Mouse (Mus musculus) midbrain, embryonic 16.5 days (tissue): ENCODE measurements around the gene Prr3. TPM values are rescaled to one million over a fixed set of nuclear protein-coding genes. Genes with fewer than 3 reads are reported as not detected.
"Not testable (repeated sequence)": the region's sequence is repeated elsewhere in the genome, so short reads cannot be mapped to it uniquely, and the experiment has no call there.

Experiments used
- ATAC-seq: fragments of 200-750 bp; cut with Nextera tagmentation; 2 replicates; pipeline ENCODE4 v1.8.0; 2017; ENCODE audit warnings: moderate TSS enrichment
- H3K27ac ChIP-seq: fragments of 300-500 bp; sonication (generic); 2 replicates; pipeline ENCODE4 v1.5.1; 2014; ENCODE audit warnings: mild to moderate bottlenecking, low read length, mixed read lengths
- H3K27me3 ChIP-seq: fragments of 300-500 bp; sonication (generic); 2 replicates; pipeline ENCODE4 v1.6.1; 2014; ENCODE audit warnings: low read depth, low read length, mixed read lengths; ENCODE audit not compliant: control insufficient read depth, insufficient read depth
- H3K36me3 ChIP-seq: fragments of 300-500 bp; sonication (generic); 2 replicates; pipeline ENCODE4 v1.6.1; 2014; ENCODE audit warnings: mild to moderate bottlenecking, low read length, moderate library complexity, mixed read lengths; ENCODE audit not compliant: control insufficient read depth, insufficient read depth
- H3K4me1 ChIP-seq: fragments of 300-500 bp; sonication (generic); 2 replicates; pipeline ENCODE4 v1.6.1; 2014; ENCODE audit warnings: mild to moderate bottlenecking, low read length, mixed read lengths; ENCODE audit not compliant: control insufficient read depth, insufficient read depth
- H3K4me2 ChIP-seq: fragments of 300-500 bp; sonication (generic); 2 replicates; pipeline ENCODE4 v1.6.1; 2014; ENCODE audit warnings: mild to moderate bottlenecking, low read length, mixed read lengths
- H3K4me3 ChIP-seq: fragments of 300-500 bp; sonication (generic); 2 replicates; pipeline ENCODE4 v1.5.1; 2014; ENCODE audit warnings: low read depth, mild to moderate bottlenecking, low read length, moderate library complexity, mixed read lengths
- H3K9ac ChIP-seq: fragments of 300-500 bp; sonication (generic); 2 replicates; pipeline ENCODE4 v1.6.1; 2014; ENCODE audit warnings: low read depth, low read length, mixed read lengths
- H3K9me3 ChIP-seq: fragments of 300-500 bp; sonication (generic); replicated peaks from 2 replicates; pipeline ENCODE4 v1.6.1; 2014; ENCODE audit warnings: mild to moderate bottlenecking, low read length, mixed read lengths; ENCODE audit not compliant: control insufficient read depth, poor library complexity, severe bottlenecking
- WGBS: fragments of 180-500 bp; shearing (Covaris S2); extraction: QIAGEN DNeasy Blood & Tissue Kit; methylation state at CpG from one replicate; pipeline ENCODE4 v1.1.7; 2014; 5-methylcytosine and 5-hydroxymethylcytosine counted together
- polyA plus RNA-seq: library from polyadenylated mRNA; unstranded; fragments of >200 nt; fragmentation: Nextera tagmentation; extraction: Ambion mirVana; gene quantifications from 2 replicates; pipeline ENCODE4 v1.2.1, GENCODE M21; 2015

Gene Prr3
- polyA plus RNA-seq, 1 experiment from 2014 or later: 107 TPM

- Histone ChIP-seq H3K9ac (no peak overlapping the region), H3K4me2 (no peak overlapping the region), H3K9me3 (no peaks in the 10 kb centered on the region), H3K27me3 (no peaks in the 10 kb centered on the region), H3K27ac (no peak overlapping the region), H3K36me3 (peaks cover 59% of the 10 kb centered on the region), H3K4me1 (no peaks in the 10 kb centered on the region), H3K4me3 (no peak overlapping the region)
- ATAC-seq: no peak
- 98% methylated on average over 15 of the region's 15 CpGs for WGBS
Measured at GRCm38 (mm10) chr17:35958533-35959223, 21.4 kb downstream of the Prr3 start.

- no peaks in the 10 kb centered on the region for H3K9me3 ChIP-seq
- no peaks in the 10 kb centered on the region for H3K4me1 ChIP-seq
- H3K9ac ChIP-seq: no peak overlapping the region
- no peaks in the 10 kb centered on the region for H3K27me3 ChIP-seq
- no peak overlapping the region for H3K27ac ChIP-seq
- H3K36me3 ChIP-seq: peaks cover 26% of the 10 kb centered on the region
- WGBS: 80% methylated on average over 8 of the region's 8 CpGs
- no peak overlapping the region for H3K4me2 ChIP-seq
- H3K4me3 ChIP-seq: no peak overlapping the region
- ATAC-seq: no peak
Measured at GRCm38 (mm10) chr17:35954665-35955064, 25.4 kb downstream of the Prr3 start.

- not testable (repeated sequence) for H3K4me2 ChIP-seq, H3K9ac ChIP-seq, H3K9me3 ChIP-seq, H3K4me1 ChIP-seq, H3K4me3 ChIP-seq, H3K27ac ChIP-seq, H3K36me3 ChIP-seq, H3K27me3 ChIP-seq
- WGBS: 100% methylated on average over 1 of the region's 3 CpGs
- peak; percentile 38; the same call in 1 of the 2 replicates for ATAC-seq
Measured at GRCm38 (mm10) chr17:35952559-35952958, 27.5 kb downstream of the Prr3 start.

- H3K27ac ChIP-seq, H3K9ac ChIP-seq, H3K4me3 ChIP-seq, H3K9me3 ChIP-seq, ATAC-seq, H3K4me1 ChIP-seq, H3K27me3 ChIP-seq, H3K36me3 ChIP-seq, H3K4me2 ChIP-seq: not testable (repeated sequence)
Measured at GRCm38 (mm10) chr17:35950946-35951345, 29.1 kb downstream of the Prr3 start.

GRCm38 (mm10) chr17:35939941-35940340, 40.1 kb downstream of the Prr3 start:
- no peaks in the 10 kb centered on the region for H3K27me3 ChIP-seq
- H3K4me2 ChIP-seq: no peak overlapping the region
- no peaks in the 10 kb centered on the region for H3K36me3 ChIP-seq
- no peak for ATAC-seq
- 53% methylated on average over 1 of the region's 1 CpGs for WGBS
- no peak overlapping the region for H3K9ac ChIP-seq
- H3K4me1 ChIP-seq: no peaks in the 10 kb centered on the region
- H3K27ac ChIP-seq: no peak overlapping the region
- H3K9me3 ChIP-seq: no peaks in the 10 kb centered on the region
- H3K4me3 ChIP-seq: no peak overlapping the region

GRCm38 (mm10) chr17:35939108-35939507, 40.9 kb downstream of the Prr3 start:
- Histone ChIP-seq H3K27me3 (no peaks in the 10 kb centered on the region), H3K9ac (no peak overlapping the region), H3K27ac (no peak overlapping the region), H3K4me2 (no peak overlapping the region), H3K4me1 (no peaks in the 10 kb centered on the region), H3K36me3 (no peaks in the 10 kb centered on the region), H3K9me3 (no peaks in the 10 kb centered on the region), H3K4me3 (no peak overlapping the region)
- no peak for ATAC-seq
- 58% methylated on average over 2 of the region's 2 CpGs for WGBS

GRCm38 (mm10) chr17:35937700-35938348, 42.2 kb downstream of the Prr3 start:
- no peaks in the 10 kb centered on the region for H3K9me3 ChIP-seq
- peak; percentile 84 for ATAC-seq
- 28% methylated on average over 2 of the region's 2 CpGs for WGBS
- H3K9ac ChIP-seq: no peak overlapping the region
- no peak overlapping the region for H3K4me2 ChIP-seq
- H3K36me3 ChIP-seq: no peaks in the 10 kb centered on the region
- H3K4me3 ChIP-seq: no peak overlapping the region
- no peaks in the 10 kb centered on the region for H3K4me1 ChIP-seq
- no peak overlapping the region for H3K27ac ChIP-seq
- H3K27me3 ChIP-seq: no peaks in the 10 kb centered on the region

GRCm38 (mm10) chr17:35935763-35936162, 44.3 kb downstream of the Prr3 start:
- not testable (repeated sequence) for H3K9me3 ChIP-seq, H3K4me3 ChIP-seq, H3K4me2 ChIP-seq, H3K27ac ChIP-seq, H3K27me3 ChIP-seq, ATAC-seq, H3K4me1 ChIP-seq, H3K9ac ChIP-seq, H3K36me3 ChIP-seq
- WGBS: 89% methylated on average over 14 of the region's 14 CpGs

GRCm38 (mm10) chr17:35932608-35933007, 47.4 kb downstream of the Prr3 start:
- 91% methylated on average over 4 of the region's 4 CpGs for WGBS
- Histone ChIP-seq H3K36me3 (peaks cover 26% of the 10 kb centered on the region), H3K4me3 (no peak overlapping the region), H3K9me3 (no peaks in the 10 kb centered on the region), H3K4me1 (no peaks in the 10 kb centered on the region), H3K4me2 (no peak overlapping the region), H3K9ac (no peak overlapping the region), H3K27me3 (no peaks in the 10 kb centered on the region), H3K27ac (no peak overlapping the region)
- ATAC-seq: no peak
